Mouse (Mus musculus) embryonic facial prominence, embryonic 10.5 days (tissue): ENCODE data around the gene Adnp. TPM values are rescaled to one million over a fixed set of nuclear protein-coding genes. Genes with fewer than 3 reads are reported as not detected.
"Not testable (repeated sequence)": the region's sequence is repeated elsewhere in the genome, so short reads cannot be mapped to it uniquely, and the experiment has no call there.

ENCODE experiments used
- DNase-seq: peaks from one replicate; pipeline ENCODE4 v3.0.0-alpha.2; 2017; ENCODE audit warnings: low spot score
- H3K27ac ChIP-seq: fragments of 300-500 bp; sonication (generic); replicated peaks from 2 replicates; pipeline ENCODE4 v1.5.1; 2016; ENCODE audit warnings: mild to moderate bottlenecking
- H3K27me3 ChIP-seq: fragments of 300-500 bp; sonication (generic); replicated peaks from 2 replicates; pipeline ENCODE4 v1.6.1; 2016; ENCODE audit warnings: low read depth, mild to moderate bottlenecking; ENCODE audit not compliant: poor library complexity, severe bottlenecking
- H3K36me3 ChIP-seq: fragments of 300-500 bp; sonication (generic); replicated peaks from 2 replicates; pipeline ENCODE4 v1.6.1; 2016; ENCODE audit warnings: mild to moderate bottlenecking, moderate library complexity
- H3K4me1 ChIP-seq: fragments of 300-500 bp; sonication (generic); 2 replicates; pipeline ENCODE4 v1.6.1; 2016
- H3K4me3 ChIP-seq: fragments of 300-500 bp; sonication (generic); 2 replicates; pipeline ENCODE4 v1.5.1; 2016; ENCODE audit warnings: mild to moderate bottlenecking, moderate library complexity
- H3K9me3 ChIP-seq: fragments of 300-500 bp; sonication (generic); 2 replicates; pipeline ENCODE4 v1.6.1; 2016; ENCODE audit warnings: mild to moderate bottlenecking
- WGBS: fragments of 180-500 bp; shearing (Covaris S2); methylation state at CpG from one replicate; pipeline ENCODE4 v1.1.7; 2016; 5-methylcytosine and 5-hydroxymethylcytosine counted together
- polyA plus RNA-seq: library from polyadenylated mRNA; unstranded; fragments of >200 nt; fragmentation: Nextera tagmentation; extraction: Ambion mirVana; gene quantifications from 2 replicates; pipeline ENCODE4 v1.2.1, GENCODE M21; 2016

Gene Adnp
- polyA plus RNA-seq, 1 experiment from 2014 or later = 3.5 TPM

GRCm38 (mm10) chr2:168161978-168162377, 44.9 kb downstream of the Adnp start:
- Histone ChIP-seq H3K9me3 (no peaks in the 10 kb centered on the region), H3K27ac (peak overlapping the region; percentile 85), H3K4me3 (peak overlapping the region; percentile 52), H3K4me1 (peaks cover 52% of the 10 kb centered on the region), H3K27me3 (peaks cover 54% of the 10 kb centered on the region), H3K36me3 (no peaks in the 10 kb centered on the region)
- no peak for DNase-seq
- WGBS = 6% methylated on average over 14 of the region's 14 CpGs

- peaks cover 56% of the 10 kb centered on the region for H3K27me3 ChIP-seq
- 2% methylated on average over 11 of the region's 11 CpGs for WGBS
- H3K27ac ChIP-seq = peak overlapping the region; percentile 85
- no peaks in the 10 kb centered on the region for H3K9me3 ChIP-seq
- no peaks in the 10 kb centered on the region for H3K36me3 ChIP-seq
- peak overlapping the region; percentile 52 for H3K4me3 ChIP-seq
- peaks cover 48% of the 10 kb centered on the region for H3K4me1 ChIP-seq
- DNase-seq = peak; percentile 68
These were observed 45.4 kb downstream of the Adnp start for GRCm38 (mm10) chr2:168161514-168161971.

GRCm38 (mm10) chr2:168160370-168160930, 46.5 kb downstream of the Adnp start:
- Histone ChIP-seq H3K36me3 (no peaks in the 10 kb centered on the region), H3K4me1 (peaks cover 47% of the 10 kb centered on the region), H3K9me3 (no peaks in the 10 kb centered on the region), H3K27me3 (peaks cover 67% of the 10 kb centered on the region), H3K4me3 (no peak overlapping the region), H3K27ac (no peak overlapping the region)
- DNase-seq = no peak
- WGBS = 79% methylated on average over 9 of the region's 9 CpGs

GRCm38 (mm10) chr2:168158911-168159711, 47.8 kb downstream of the Adnp start:
- peak; percentile 84 for DNase-seq
- Histone ChIP-seq H3K4me3 (peak overlapping the region; percentile 51), H3K27me3 (peaks cover 69% of the 10 kb centered on the region), H3K36me3 (no peaks in the 10 kb centered on the region), H3K9me3 (no peaks in the 10 kb centered on the region), H3K4me1 (peaks cover 61% of the 10 kb centered on the region), H3K27ac (peak overlapping the region; percentile 81)
- WGBS = 2% methylated on average over 25 of the region's 25 CpGs

- not testable (repeated sequence) for H3K27ac ChIP-seq, H3K9me3 ChIP-seq, H3K36me3 ChIP-seq, H3K4me3 ChIP-seq, DNase-seq
- peaks cover 69% of the 10 kb centered on the region for H3K27me3 ChIP-seq
- 50% methylated on average over 10 of the region's 11 CpGs for WGBS
- H3K4me1 ChIP-seq = peaks cover 72% of the 10 kb centered on the region
These were observed 48.9 kb downstream of the Adnp start for GRCm38 (mm10) chr2:168157974-168158373.

- WGBS = 33% methylated on average over 14 of the region's 14 CpGs
- no peaks in the 10 kb centered on the region for H3K9me3 ChIP-seq
- DNase-seq = no peak
- H3K4me3 ChIP-seq = no peak overlapping the region
- no peak overlapping the region for H3K27ac ChIP-seq
- H3K36me3 ChIP-seq = no peaks in the 10 kb centered on the region
- H3K27me3 ChIP-seq = peaks cover 58% of the 10 kb centered on the region
- H3K4me1 ChIP-seq = peaks cover 62% of the 10 kb centered on the region
These were observed 50.6 kb downstream of the Adnp start for GRCm38 (mm10) chr2:168156361-168156760.

GRCm38 (mm10) chr2:168155666-168156065, 51.2 kb downstream of the Adnp start:
- Histone ChIP-seq H3K36me3 (no peaks in the 10 kb centered on the region), H3K4me3 (no peak overlapping the region), H3K27ac (peak overlapping the region; percentile 90; the same call in 1 of the 2 replicates), H3K4me1 (peaks cover 59% of the 10 kb centered on the region), H3K27me3 (peaks cover 51% of the 10 kb centered on the region), H3K9me3 (no peaks in the 10 kb centered on the region)
- WGBS = 90% methylated on average over 7 of the region's 7 CpGs
- no peak for DNase-seq

GRCm38 (mm10) chr2:168154090-168154881, 52.6 kb downstream of the Adnp start:
- peaks cover 49% of the 10 kb centered on the region for H3K4me1 ChIP-seq
- peak overlapping the region; percentile 44 for H3K4me3 ChIP-seq
- 18% methylated on average over 14 of the region's 14 CpGs for WGBS

GRCm38 (mm10) chr2:168149241-168149640, 57.7 kb downstream of the Adnp start:
- Histone ChIP-seq H3K27ac (no peak overlapping the region), H3K9me3 (no peaks in the 10 kb centered on the region), H3K27me3 (no peaks in the 10 kb centered on the region), H3K4me3 (no peak overlapping the region), H3K36me3 (no peaks in the 10 kb centered on the region), H3K4me1 (peaks cover 37% of the 10 kb centered on the region)
- WGBS = 92% methylated on average over 8 of the region's 8 CpGs
- no peak for DNase-seq

More at GRCm38 (mm10) chr2:168154090-168154881, 52.6 kb downstream of the Adnp start:
- Histone ChIP-seq H3K9me3 (no peaks in the 10 kb centered on the region), H3K36me3 (no peaks in the 10 kb centered on the region), H3K27ac (peak overlapping the region; percentile 90), H3K27me3 (peaks cover 37% of the 10 kb centered on the region)
- DNase-seq = peak; percentile 98

- 58% methylated on average over 22 of the region's 22 CpGs for WGBS
- no peaks in the 10 kb centered on the region for H3K27me3 ChIP-seq
- H3K36me3 ChIP-seq = no peaks in the 10 kb centered on the region
- H3K9me3 ChIP-seq = no peaks in the 10 kb centered on the region
- H3K27ac ChIP-seq = no peak overlapping the region
- DNase-seq = no peak
- H3K4me1 ChIP-seq = peaks cover 33% of the 10 kb centered on the region
- no peak overlapping the region for H3K4me3 ChIP-seq
These were observed 59.0 kb downstream of the Adnp start for GRCm38 (mm10) chr2:168147722-168148432.

- DNase-seq = no peak
- H3K27me3 ChIP-seq = no peaks in the 10 kb centered on the region
- no peaks in the 10 kb centered on the region for H3K36me3 ChIP-seq
- peak overlapping the region; percentile 54 for H3K27ac ChIP-seq
- no peak overlapping the region for H3K4me3 ChIP-seq
- WGBS = 69% methylated on average over 2 of the region's 2 CpGs
- H3K9me3 ChIP-seq = no peaks in the 10 kb centered on the region
- peaks cover 32% of the 10 kb centered on the region for H3K4me1 ChIP-seq
These were observed 61.5 kb downstream of the Adnp start for GRCm38 (mm10) chr2:168145437-168145836.

GRCm38 (mm10) chr2:168143794-168144193, 63.1 kb downstream of the Adnp start:
- no peak overlapping the region for H3K4me3 ChIP-seq
- 62% methylated on average over 5 of the region's 5 CpGs for WGBS
- no peak overlapping the region for H3K27ac ChIP-seq
- peaks cover 32% of the 10 kb centered on the region for H3K4me1 ChIP-seq
- no peak for DNase-seq
- no peaks in the 10 kb centered on the region for H3K36me3 ChIP-seq
- H3K9me3 ChIP-seq = no peaks in the 10 kb centered on the region
- H3K27me3 ChIP-seq = no peaks in the 10 kb centered on the region
